Mouse (Mus musculus): ENCODE results near the gene Uhrf1bp1. TPM values are rescaled to one million over a fixed set of nuclear protein-coding genes. Genes with fewer than 3 reads are reported as not detected.
A peak's percentile ranks its signal among the peaks of the same experiment; 100 is the strongest.

Gene Uhrf1bp1
- polyA plus RNA-seq, 1 experiment from 2014 or later, result 9.3 TPM

DNA sequence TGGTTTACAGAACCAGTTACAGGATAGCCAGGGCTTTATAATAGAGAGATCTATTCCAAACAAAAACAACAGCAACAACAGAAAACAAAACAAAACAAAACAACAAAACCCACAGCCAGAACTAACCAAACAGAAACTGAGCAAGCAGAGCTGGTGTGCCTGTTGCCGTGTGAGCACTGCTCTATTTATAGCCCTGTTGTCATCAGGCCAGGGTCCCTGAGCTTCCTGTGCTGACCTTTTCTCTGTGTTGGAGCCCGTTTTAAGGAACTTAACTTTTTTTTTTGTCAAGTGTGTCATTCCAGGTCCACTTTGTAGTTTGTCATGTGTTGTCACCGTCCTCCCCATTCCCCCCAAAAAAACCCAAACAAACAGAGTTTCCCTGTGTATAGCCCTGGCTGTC is 5.2 kb upstream of the Uhrf1bp1 start:
- H3K9me3 ChIP-seq, result no peaks in the 10 kb centered on the region
- H3K27ac ChIP-seq, result no peak overlapping the region
- WGBS, result 85% methylated on average over 3 of the region's 3 CpGs
- H3K9ac ChIP-seq (replicated peaks), result no peak overlapping the region
- no peaks in the 10 kb centered on the region for H3K4me1 ChIP-seq (replicated peaks)
- H3K36me3 ChIP-seq, result peaks cover 81% of the 10 kb centered on the region
- no peak for ATAC-seq (ENCODE audit: insufficient number of reproducible peaks, insufficient read depth, low FRiP score, low TSS enrichment, low read depth)
- no peak overlapping the region for H3K4me2 ChIP-seq
- H3K4me3 ChIP-seq (replicated peaks), result no peak overlapping the region
- H3K27me3 ChIP-seq, result no peaks in the 10 kb centered on the region

- Histone ChIP-seq H3K4me3 (replicated peaks) (peak overlapping the region; percentile 90), H3K9me3 (no peaks in the 10 kb centered on the region), H3K4me1 (replicated peaks) (peaks cover 27% of the 10 kb centered on the region), H3K27ac (peak overlapping the region; percentile 89), H3K36me3 (peaks cover 24% of the 10 kb centered on the region), H3K4me2 (peak overlapping the region; percentile 89), H3K9ac (replicated peaks) (peak overlapping the region; percentile 90), H3K27me3 (no peaks in the 10 kb centered on the region)
- WGBS, result 2% methylated on average over 52 of the region's 52 CpGs
- ATAC-seq (ENCODE audit: insufficient number of reproducible peaks, insufficient read depth, low FRiP score, low TSS enrichment, low read depth), result peak; percentile 40
Observed at GRCm38 (mm10) chr17:27856798-27857648, 782 bp downstream of the Uhrf1bp1 start.

DNA sequence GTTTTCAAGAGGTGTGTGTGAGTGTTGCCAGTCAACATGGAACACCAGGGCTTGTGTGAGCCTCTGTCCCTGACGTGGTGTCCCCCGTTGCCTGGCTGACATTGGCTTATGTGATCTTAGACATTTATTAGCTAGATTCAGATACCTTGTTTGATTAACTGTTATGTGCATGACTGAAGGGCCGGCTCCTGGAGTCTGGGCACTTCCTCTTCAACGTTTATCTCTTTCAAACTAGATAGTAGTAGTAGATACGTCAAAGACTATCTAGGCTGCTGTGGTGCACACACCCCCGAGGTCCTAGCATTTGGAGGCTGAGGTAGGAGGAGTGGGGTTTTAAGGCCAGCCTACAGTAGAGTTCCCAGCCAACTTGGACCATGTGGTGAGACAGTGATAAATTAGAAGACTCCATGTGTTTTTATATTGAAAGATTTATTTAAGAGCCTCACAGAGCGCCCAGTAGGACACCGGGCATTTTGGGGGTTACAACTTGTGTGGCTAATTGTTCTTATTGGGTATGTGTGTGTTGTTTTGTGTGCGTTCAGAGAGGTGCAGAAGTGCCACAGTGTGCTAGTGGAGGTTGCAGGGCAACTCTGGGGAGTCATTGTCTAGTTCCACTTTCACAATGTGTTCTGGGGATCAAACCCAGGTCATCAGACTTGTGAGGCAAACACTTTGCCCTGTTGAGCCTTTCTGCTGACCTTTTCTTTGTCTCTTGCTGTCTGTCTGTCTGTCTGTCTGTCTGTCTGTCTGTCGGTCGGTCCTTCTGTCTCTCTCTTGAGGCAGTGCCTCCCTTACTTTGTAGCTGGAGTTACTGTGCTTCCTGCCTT is 1.6 kb downstream of the Uhrf1bp1 start:
- H3K9ac ChIP-seq (replicated peaks), result peak overlapping the region; percentile 90
- WGBS, result 48% methylated on average over 11 of the region's 11 CpGs
- ATAC-seq (ENCODE audit: insufficient number of reproducible peaks, insufficient read depth, low FRiP score, low TSS enrichment, low read depth), result no peak
- peaks cover 16% of the 10 kb centered on the region for H3K36me3 ChIP-seq
- peak overlapping the region; percentile 89; the same call in 1 of the 2 replicates for H3K27ac ChIP-seq
- no peaks in the 10 kb centered on the region for H3K9me3 ChIP-seq
- H3K4me3 ChIP-seq (replicated peaks), result peak overlapping the region; percentile 90
- peaks cover 27% of the 10 kb centered on the region for H3K4me1 ChIP-seq (replicated peaks)
- H3K4me2 ChIP-seq, result peak overlapping the region; percentile 89
- no peaks in the 10 kb centered on the region for H3K27me3 ChIP-seq

DNA sequence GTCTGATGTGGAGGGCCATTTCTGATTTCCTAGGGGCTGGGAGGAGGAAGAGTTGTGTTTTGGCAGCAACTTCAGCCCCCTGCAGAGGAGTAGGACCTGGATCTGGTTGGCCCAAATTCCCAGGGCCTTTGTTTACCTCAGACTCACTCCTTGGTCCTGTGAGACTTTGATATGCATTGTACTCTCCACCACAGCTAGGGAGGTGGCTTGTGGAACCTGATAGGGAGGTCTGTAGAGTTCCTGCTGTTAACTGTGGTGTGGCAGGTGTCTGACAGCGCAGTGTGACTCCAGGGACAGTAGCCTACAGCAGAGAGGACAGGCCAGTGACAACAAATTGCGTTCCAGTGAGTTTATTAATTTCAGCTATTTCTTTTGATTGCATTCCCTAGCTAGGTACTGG is 2.9 kb downstream of the Uhrf1bp1 start:
- no peak overlapping the region for H3K9ac ChIP-seq (replicated peaks)
- 40% methylated on average over 2 of the region's 2 CpGs for WGBS
- no peak for ATAC-seq (ENCODE audit: insufficient number of reproducible peaks, insufficient read depth, low FRiP score, low TSS enrichment, low read depth)
- H3K27ac ChIP-seq, result no peak overlapping the region
- peaks cover 27% of the 10 kb centered on the region for H3K4me1 ChIP-seq (replicated peaks)
- no peaks in the 10 kb centered on the region for H3K27me3 ChIP-seq
- H3K36me3 ChIP-seq, result peaks cover 4% of the 10 kb centered on the region
- H3K4me2 ChIP-seq, result 0 out of 2 replicates have a peak overlapping the region, but pooled peaks have one; percentile 89
- H3K9me3 ChIP-seq, result no peaks in the 10 kb centered on the region
- H3K4me3 ChIP-seq (replicated peaks), result no peak overlapping the region

DNA sequence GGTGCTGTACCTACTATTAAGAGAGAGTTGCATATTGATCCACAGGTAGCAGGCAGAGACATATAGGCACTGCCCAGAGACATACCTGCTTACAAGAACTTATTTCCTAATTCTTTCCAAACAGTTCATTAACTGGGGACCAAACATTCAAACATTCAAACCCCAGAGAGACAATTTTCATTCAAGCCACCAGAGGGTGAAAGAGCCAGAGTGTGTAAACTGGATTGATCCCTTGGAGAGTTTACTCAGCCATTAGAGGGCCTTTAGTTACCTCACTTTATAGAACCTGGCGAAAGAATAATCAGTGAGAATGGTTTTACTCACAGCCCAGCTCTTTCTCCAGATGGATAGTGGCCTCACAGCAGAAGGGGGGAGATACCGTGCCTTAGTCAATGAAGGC is 9.2 kb downstream of the Uhrf1bp1 start:
- WGBS, result 84% methylated on average over 2 of the region's 2 CpGs
- Histone ChIP-seq H3K36me3 (peaks cover 6% of the 10 kb centered on the region; the same call in 1 of the 2 replicates), H3K4me1 (replicated peaks) (peaks cover 5% of the 10 kb centered on the region), H3K4me2 (no peak overlapping the region), H3K27me3 (no peaks in the 10 kb centered on the region), H3K9ac (replicated peaks) (no peak overlapping the region), H3K9me3 (no peaks in the 10 kb centered on the region), H3K4me3 (replicated peaks) (no peak overlapping the region), H3K27ac (no peak overlapping the region)
- ATAC-seq (ENCODE audit: insufficient number of reproducible peaks, insufficient read depth, low FRiP score, low TSS enrichment, low read depth), result no peak

DNA sequence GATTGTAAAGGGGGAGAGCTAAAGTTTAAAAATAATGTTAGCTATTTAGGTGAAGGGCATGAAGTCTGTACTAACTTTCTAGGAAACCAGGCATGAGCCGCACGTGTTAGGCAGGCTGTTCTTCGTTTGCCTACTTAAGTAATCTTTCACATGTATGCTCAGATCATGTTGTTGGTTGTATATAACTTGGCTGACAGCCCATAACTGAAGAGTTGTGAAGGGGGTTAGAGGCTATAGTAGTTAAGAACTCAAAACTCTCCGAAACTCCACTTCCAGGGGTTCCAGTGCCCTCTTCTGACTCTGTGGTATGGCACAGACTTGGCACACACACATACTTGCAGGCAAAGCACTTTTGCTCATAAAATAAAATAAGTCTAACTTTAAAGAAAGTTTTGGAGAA is 10.5 kb downstream of the Uhrf1bp1 start:
- Histone ChIP-seq H3K9me3 (no peaks in the 10 kb centered on the region), H3K9ac (replicated peaks) (no peak overlapping the region), H3K27ac (no peak overlapping the region), H3K4me1 (replicated peaks) (peaks cover 5% of the 10 kb centered on the region), H3K4me3 (replicated peaks) (no peak overlapping the region), H3K36me3 (peaks cover 6% of the 10 kb centered on the region; the same call in 1 of the 2 replicates), H3K27me3 (no peaks in the 10 kb centered on the region), H3K4me2 (no peak overlapping the region)
- ATAC-seq (ENCODE audit: insufficient number of reproducible peaks, insufficient read depth, low FRiP score, low TSS enrichment, low read depth), result no peak
- 86% methylated on average over 4 of the region's 4 CpGs for WGBS

DNA sequence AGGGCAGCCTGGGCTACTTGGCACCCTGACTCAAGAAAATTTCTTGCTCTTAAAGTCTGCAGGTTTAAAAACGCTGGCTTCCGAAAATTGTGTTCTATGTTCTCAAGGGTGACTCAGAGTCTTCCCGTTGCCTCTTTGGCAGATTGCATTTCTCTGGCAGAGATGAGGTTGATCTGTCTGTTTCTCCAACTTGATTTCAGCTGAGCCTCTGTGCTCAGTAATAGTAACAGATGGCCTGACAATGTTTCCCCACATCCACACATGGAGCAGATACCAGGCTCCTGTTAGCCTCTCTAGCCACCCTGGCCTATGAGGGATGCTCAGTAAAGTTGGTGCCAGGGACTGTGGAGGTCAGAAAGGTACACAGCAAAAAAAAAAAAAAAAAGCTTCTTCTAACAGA is 15.6 kb downstream of the Uhrf1bp1 start:
- H3K27ac ChIP-seq, result no peak overlapping the region
- no peak overlapping the region for H3K4me2 ChIP-seq
- H3K27me3 ChIP-seq, result no peaks in the 10 kb centered on the region
- H3K4me3 ChIP-seq (replicated peaks), result no peak overlapping the region
- H3K9me3 ChIP-seq, result no peaks in the 10 kb centered on the region
- WGBS, result 84% methylated on average over 3 of the region's 3 CpGs
- no peak overlapping the region for H3K9ac ChIP-seq (replicated peaks)
- H3K36me3 ChIP-seq, result peaks cover 9% of the 10 kb centered on the region
- no peaks in the 10 kb centered on the region for H3K4me1 ChIP-seq (replicated peaks)
- no peak for ATAC-seq (ENCODE audit: insufficient number of reproducible peaks, insufficient read depth, low FRiP score, low TSS enrichment, low read depth)

DNA sequence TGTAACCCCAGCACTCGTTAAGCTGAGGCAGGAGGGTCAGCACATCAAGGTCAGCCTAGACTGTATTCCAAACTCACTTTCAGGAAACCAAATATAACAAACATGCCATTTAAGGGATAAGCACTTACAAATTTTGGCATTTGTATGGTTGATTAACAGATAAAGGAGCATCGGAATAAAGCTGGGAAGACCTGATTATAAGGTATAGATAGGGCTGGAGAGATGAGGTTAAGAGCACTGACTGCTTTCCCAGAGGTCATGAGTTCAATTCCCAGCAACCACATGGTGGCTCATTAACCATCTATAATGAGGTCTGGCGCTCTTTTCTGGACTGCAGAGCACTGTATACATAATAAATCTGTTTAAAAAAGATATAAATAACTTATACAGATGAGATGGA is 17.3 kb downstream of the Uhrf1bp1 start:
- 67% methylated on average over 3 of the region's 3 CpGs for WGBS
- no peak for ATAC-seq (ENCODE audit: insufficient number of reproducible peaks, insufficient read depth, low FRiP score, low TSS enrichment, low read depth)

DNA sequence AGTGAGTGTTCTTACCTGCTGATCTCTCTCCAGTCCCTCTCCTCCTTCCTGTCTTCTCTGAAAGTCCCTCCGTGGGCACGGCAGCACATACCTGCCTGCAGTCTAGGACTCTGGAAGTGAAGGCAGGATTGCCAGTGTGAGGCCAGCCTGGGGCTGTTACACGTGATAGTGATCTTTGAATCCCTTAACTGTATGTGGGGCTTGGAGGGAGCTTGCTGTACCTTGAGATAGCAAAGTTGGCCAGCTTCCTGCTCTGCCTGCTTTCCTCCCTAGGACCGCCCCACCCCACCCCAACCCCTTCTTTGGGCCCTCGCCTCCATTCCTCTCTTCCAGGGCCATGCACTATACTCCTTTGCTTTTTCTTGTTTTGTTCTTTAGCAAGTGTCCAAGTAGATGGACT is 18.3 kb downstream of the Uhrf1bp1 start:
- Histone ChIP-seq H3K4me2 (no peak overlapping the region), H3K27ac (no peak overlapping the region), H3K9ac (replicated peaks) (no peak overlapping the region), H3K36me3 (peaks cover 30% of the 10 kb centered on the region), H3K27me3 (no peaks in the 10 kb centered on the region), H3K4me3 (replicated peaks) (no peak overlapping the region), H3K4me1 (replicated peaks) (no peaks in the 10 kb centered on the region), H3K9me3 (no peaks in the 10 kb centered on the region)
- WGBS, result 73% methylated on average over 5 of the region's 5 CpGs
- ATAC-seq (ENCODE audit: insufficient number of reproducible peaks, insufficient read depth, low FRiP score, low TSS enrichment, low read depth), result no peak

More for the DNA sequence above, 17.3 kb downstream of the Uhrf1bp1 start:
- no peak overlapping the region for H3K27ac ChIP-seq
- no peaks in the 10 kb centered on the region for H3K9me3 ChIP-seq
- no peaks in the 10 kb centered on the region for H3K27me3 ChIP-seq
- H3K9ac ChIP-seq (replicated peaks), result no peak overlapping the region
- H3K4me3 ChIP-seq (replicated peaks), result no peak overlapping the region
- peaks cover 23% of the 10 kb centered on the region for H3K36me3 ChIP-seq
- H3K4me2 ChIP-seq, result no peak overlapping the region
- H3K4me1 ChIP-seq (replicated peaks), result no peaks in the 10 kb centered on the region

- no peak overlapping the region for H3K9ac ChIP-seq (replicated peaks)
- H3K27me3 ChIP-seq, result no peaks in the 10 kb centered on the region
- WGBS, result 72% methylated on average over 11 of the region's 11 CpGs
- no peaks in the 10 kb centered on the region for H3K4me1 ChIP-seq (replicated peaks)
- no peak overlapping the region for H3K27ac ChIP-seq
- peaks cover 92% of the 10 kb centered on the region for H3K36me3 ChIP-seq
- ATAC-seq (ENCODE audit: insufficient number of reproducible peaks, insufficient read depth, low FRiP score, low TSS enrichment, low read depth), result no peak
- H3K9me3 ChIP-seq, result no peaks in the 10 kb centered on the region
- no peak overlapping the region for H3K4me3 ChIP-seq (replicated peaks)
- no peak overlapping the region for H3K4me2 ChIP-seq
Observed at GRCm38 (mm10) chr17:27881518-27881917, 25.3 kb downstream of the Uhrf1bp1 start.

DNA sequence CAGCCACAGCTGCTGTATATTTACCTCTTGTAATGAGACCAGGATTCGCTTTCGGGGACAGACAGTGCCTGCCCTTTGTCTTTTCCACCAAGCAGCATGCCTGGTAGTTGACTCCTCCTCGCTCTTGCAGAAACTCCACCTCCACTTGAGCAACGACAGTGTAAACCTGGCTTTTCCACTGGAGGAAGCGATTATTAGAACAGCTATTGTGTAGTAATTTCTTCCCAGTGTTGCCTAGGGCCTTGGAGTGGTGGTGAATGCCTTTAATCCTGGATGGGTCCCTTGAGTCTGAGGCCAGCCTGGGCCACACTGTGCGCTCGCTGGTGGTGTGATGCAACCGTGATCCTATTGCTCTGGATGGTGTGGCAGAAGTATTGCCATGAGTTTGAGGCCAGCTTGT is 26.9 kb downstream of the Uhrf1bp1 start:
- no peak overlapping the region for H3K27ac ChIP-seq
- no peaks in the 10 kb centered on the region for H3K4me1 ChIP-seq (replicated peaks)
- H3K4me2 ChIP-seq, result no peak overlapping the region
- H3K9ac ChIP-seq (replicated peaks), result no peak overlapping the region
- WGBS, result 88% methylated on average over 8 of the region's 8 CpGs
- H3K4me3 ChIP-seq (replicated peaks), result no peak overlapping the region
- H3K9me3 ChIP-seq, result no peaks in the 10 kb centered on the region
- H3K36me3 ChIP-seq, result peaks cover 95% of the 10 kb centered on the region
- ATAC-seq (ENCODE audit: insufficient number of reproducible peaks, insufficient read depth, low FRiP score, low TSS enrichment, low read depth), result no peak
- no peaks in the 10 kb centered on the region for H3K27me3 ChIP-seq
